Mouse (Mus musculus): ENCODE results near the gene Ermard. TPM values are rescaled to one million over a fixed set of nuclear protein-coding genes. Genes with fewer than 3 reads are reported as not detected.

Gene Ermard
- polyA plus RNA-seq, 1 experiment from 2014 or later: 100.0 TPM

GRCm38 (mm10) chr17:15108473-15109441, 67.7 kb downstream of the Ermard start:
- Histone ChIP-seq H3K9me3 (replicated peaks) (no peaks in the 10 kb centered on the region), H3K4me1 (peaks cover 13% of the 10 kb centered on the region), H3K27me3 (ENCODE audit: low read depth, poor library complexity, severe bottlenecking) (0 out of 2 replicates have a peak, but pooled peaks cover 3% of the 10 kb centered on the region), H3K27ac (0 out of 2 replicates have a peak overlapping the region, but pooled peaks have one; percentile 36), H3K4me3 (peak overlapping the region; percentile 13; the same call in 1 of the 2 replicates), H3K36me3 (no peaks in the 10 kb centered on the region)
- WGBS: 40% methylated on average over 20 of the region's 20 CpGs
- no peak for DNase-seq (ENCODE audit: low spot score)

GRCm38 (mm10) chr17:15115550-15115949, 74.5 kb downstream of the Ermard start:
- Histone ChIP-seq H3K27ac (no peak overlapping the region), H3K9me3 (replicated peaks) (no peaks in the 10 kb centered on the region), H3K27me3 (ENCODE audit: low read depth, poor library complexity, severe bottlenecking) (no peaks in the 10 kb centered on the region), H3K36me3 (no peaks in the 10 kb centered on the region), H3K4me3 (no peak overlapping the region), H3K4me1 (no peaks in the 10 kb centered on the region)
- DNase-seq (ENCODE audit: low spot score): no peak
- WGBS: 70% methylated on average over 3 of the region's 3 CpGs

- 96% methylated on average over 4 of the region's 4 CpGs for WGBS
- H3K27me3 ChIP-seq (ENCODE audit: low read depth, poor library complexity, severe bottlenecking): no peaks in the 10 kb centered on the region
- H3K9me3 ChIP-seq (replicated peaks): no peaks in the 10 kb centered on the region
- no peaks in the 10 kb centered on the region for H3K36me3 ChIP-seq
- DNase-seq (ENCODE audit: low spot score): no peak
- H3K4me3 ChIP-seq: no peak overlapping the region
- no peak overlapping the region for H3K27ac ChIP-seq
- H3K4me1 ChIP-seq: no peaks in the 10 kb centered on the region
Observed at GRCm38 (mm10) chr17:15120096-15120495, 79.1 kb downstream of the Ermard start.

- H3K4me3 ChIP-seq: no peak overlapping the region
- 92% methylated on average over 6 of the region's 6 CpGs for WGBS
Observed at GRCm38 (mm10) chr17:15120569-15120968, 79.6 kb downstream of the Ermard start.

GRCm38 (mm10) chr17:15129630-15130287, 88.8 kb downstream of the Ermard start:
- WGBS: 82% methylated on average over 9 of the region's 9 CpGs
- Histone ChIP-seq H3K27me3 (ENCODE audit: low read depth, poor library complexity, severe bottlenecking) (no peaks in the 10 kb centered on the region), H3K36me3 (no peaks in the 10 kb centered on the region), H3K27ac (no peak overlapping the region), H3K9me3 (replicated peaks) (no peaks in the 10 kb centered on the region), H3K4me1 (peaks cover 2% of the 10 kb centered on the region; the same call in 1 of the 2 replicates), H3K4me3 (no peak overlapping the region)
- DNase-seq (ENCODE audit: low spot score): no peak

More at GRCm38 (mm10) chr17:15120569-15120968, 79.6 kb downstream of the Ermard start:
- no peak overlapping the region for H3K27ac ChIP-seq
- no peaks in the 10 kb centered on the region for H3K36me3 ChIP-seq
- DNase-seq (ENCODE audit: low spot score): no peak
- H3K4me1 ChIP-seq: no peaks in the 10 kb centered on the region
- no peaks in the 10 kb centered on the region for H3K27me3 ChIP-seq (ENCODE audit: low read depth, poor library complexity, severe bottlenecking)
- H3K9me3 ChIP-seq (replicated peaks): no peaks in the 10 kb centered on the region

- 85% methylated on average over 3 of the region's 3 CpGs for WGBS
- DNase-seq (ENCODE audit: low spot score): no peak
- Histone ChIP-seq H3K4me3 (no peak overlapping the region), H3K27ac (no peak overlapping the region), H3K4me1 (peaks cover 2% of the 10 kb centered on the region; the same call in 1 of the 2 replicates), H3K36me3 (no peaks in the 10 kb centered on the region), H3K27me3 (ENCODE audit: low read depth, poor library complexity, severe bottlenecking) (no peaks in the 10 kb centered on the region), H3K9me3 (replicated peaks) (no peaks in the 10 kb centered on the region)
Observed at GRCm38 (mm10) chr17:15130288-15130656, 89.3 kb downstream of the Ermard start.

- Histone ChIP-seq H3K4me3 (no peak overlapping the region), H3K27ac (no peak overlapping the region), H3K9me3 (replicated peaks) (no peaks in the 10 kb centered on the region), H3K27me3 (ENCODE audit: low read depth, poor library complexity, severe bottlenecking) (no peaks in the 10 kb centered on the region), H3K36me3 (no peaks in the 10 kb centered on the region), H3K4me1 (peaks cover 2% of the 10 kb centered on the region; the same call in 1 of the 2 replicates)
- no peak for DNase-seq (ENCODE audit: low spot score)
- WGBS: 85% methylated on average over 12 of the region's 12 CpGs
Observed at GRCm38 (mm10) chr17:15134905-15135669, 94.1 kb downstream of the Ermard start.

- H3K36me3 ChIP-seq: no peaks in the 10 kb centered on the region
- no peaks in the 10 kb centered on the region for H3K9me3 ChIP-seq (replicated peaks)
- WGBS: 76% methylated on average over 5 of the region's 5 CpGs
- no peaks in the 10 kb centered on the region for H3K4me1 ChIP-seq
- no peak for DNase-seq (ENCODE audit: low spot score)
- H3K4me3 ChIP-seq: no peak overlapping the region
- H3K27ac ChIP-seq: no peak overlapping the region
- H3K27me3 ChIP-seq (ENCODE audit: low read depth, poor library complexity, severe bottlenecking): no peaks in the 10 kb centered on the region
Observed at GRCm38 (mm10) chr17:15137443-15137842, 96.4 kb downstream of the Ermard start.

Other genes starting within 250 kb of the Ermard start
- gene Wdr27, start 98.0 kb upstream of the Ermard start, polyA plus RNA-seq (2016; fragmentation: Nextera tagmentation; extraction: Ambion mirVana): 3.4 and 5.0 TPM in 2 replicates
- gene 1600012H06Rik, start 98.0 kb upstream of the Ermard start, polyA plus RNA-seq (2016; fragmentation: Nextera tagmentation; extraction: Ambion mirVana): 21.3 and 25.4 TPM in 2 replicates
- 31.0 and 32.2 TPM in 2 replicates for gene Phf10, start 79.9 kb upstream of the Ermard start, polyA plus RNA-seq (2016; fragmentation: Nextera tagmentation; extraction: Ambion mirVana)
- 10.9 and 11.1 TPM in 2 replicates for gene 9030025P20Rik, start 62.7 kb upstream of the Ermard start, polyA plus RNA-seq (2016; fragmentation: Nextera tagmentation; extraction: Ambion mirVana)
- gene Gm3417, start 62.4 kb upstream of the Ermard start, polyA plus RNA-seq (2016; fragmentation: Nextera tagmentation; extraction: Ambion mirVana): 0.31 and 0.78 TPM in 2 replicates
- gene Gm3435, start 31.0 kb upstream of the Ermard start, polyA plus RNA-seq (2016; fragmentation: Nextera tagmentation; extraction: Ambion mirVana): 4.8 and 4.9 TPM in 2 replicates
- 1.5 TPM in 1 of 2 replicates, not detected in the other for gene Tcte3, start 280 bp downstream of the Ermard start, polyA plus RNA-seq (2016; fragmentation: Nextera tagmentation; extraction: Ambion mirVana)
- 3.7 and 3.9 TPM in 2 replicates for gene Gm3448, start 329 bp downstream of the Ermard start, polyA plus RNA-seq (2016; fragmentation: Nextera tagmentation; extraction: Ambion mirVana)